Mouse (Mus musculus) forelimb bud, embryonic 11.5 days (tissue): ENCODE measurements around the gene Lrrc4.

Source experiments
- DNase-seq: peaks from one replicate; pipeline ENCODE4 v3.0.0-alpha.2; 2012; ENCODE audit warnings: low read depth, low spot score

Lrrc4 gene

DNA sequence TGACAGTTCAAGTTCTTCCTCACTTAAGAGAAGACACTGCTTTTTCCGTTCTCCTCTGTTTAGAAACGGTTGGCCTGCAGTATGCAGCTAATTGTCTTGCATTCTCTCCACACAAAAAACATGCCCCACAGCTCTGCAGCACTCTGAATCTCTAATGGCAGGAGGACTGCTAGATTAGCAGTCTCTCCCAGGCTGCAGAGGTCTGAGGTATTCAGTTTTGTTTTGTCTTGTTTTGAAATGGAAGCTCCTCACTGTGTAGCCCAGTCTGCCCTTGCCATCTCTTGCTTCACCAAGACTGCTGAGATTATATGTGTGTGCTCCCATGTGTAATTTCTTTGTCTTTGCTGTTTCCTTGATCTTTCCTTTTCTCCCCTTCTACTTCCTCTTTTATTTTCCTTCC, 101.9 kb downstream of the Lrrc4 start:
- DNase-seq: no peak

DNA sequence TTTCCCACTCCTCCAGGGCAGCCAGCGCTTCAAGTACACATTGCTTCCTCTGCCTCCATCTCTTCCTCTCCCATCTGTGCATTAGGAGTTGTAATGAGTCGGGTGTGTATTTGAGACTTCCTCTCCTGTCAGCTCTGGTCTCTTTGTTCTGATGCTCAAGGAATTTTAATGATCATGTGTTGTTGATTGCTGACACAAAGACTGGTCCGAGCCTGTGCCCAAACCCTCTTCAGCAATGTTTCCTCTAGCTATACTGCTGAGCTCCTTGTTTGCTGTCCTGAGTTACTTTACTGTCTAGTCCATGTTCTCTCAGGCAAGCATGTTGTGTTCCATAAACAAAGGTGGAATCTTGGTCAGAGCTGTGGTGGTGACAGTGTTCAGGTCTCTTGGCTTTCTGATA, 102.3 kb downstream of the Lrrc4 start:
- DNase-seq: peak; percentile 12

DNA sequence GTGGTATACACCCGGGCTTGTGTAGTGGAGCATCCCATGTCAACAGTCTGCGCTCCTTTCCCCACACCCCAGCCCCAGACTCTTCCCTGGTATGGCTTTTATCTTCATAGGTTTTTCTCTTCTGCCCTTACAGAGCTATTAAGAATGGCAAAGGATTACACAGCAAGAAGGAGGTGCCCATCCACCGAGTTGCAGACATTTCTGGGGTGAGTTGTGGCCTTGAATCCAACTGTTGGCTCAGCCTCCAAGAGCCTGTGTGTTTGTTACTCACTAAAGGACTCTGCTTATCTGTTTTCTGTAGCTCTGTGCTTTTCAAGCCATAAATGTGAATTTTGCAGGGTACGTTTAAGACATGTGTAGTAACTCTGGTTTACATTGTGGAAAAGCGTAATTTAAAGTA, 106.8 kb downstream of the Lrrc4 start:
- no peak for DNase-seq

DNA sequence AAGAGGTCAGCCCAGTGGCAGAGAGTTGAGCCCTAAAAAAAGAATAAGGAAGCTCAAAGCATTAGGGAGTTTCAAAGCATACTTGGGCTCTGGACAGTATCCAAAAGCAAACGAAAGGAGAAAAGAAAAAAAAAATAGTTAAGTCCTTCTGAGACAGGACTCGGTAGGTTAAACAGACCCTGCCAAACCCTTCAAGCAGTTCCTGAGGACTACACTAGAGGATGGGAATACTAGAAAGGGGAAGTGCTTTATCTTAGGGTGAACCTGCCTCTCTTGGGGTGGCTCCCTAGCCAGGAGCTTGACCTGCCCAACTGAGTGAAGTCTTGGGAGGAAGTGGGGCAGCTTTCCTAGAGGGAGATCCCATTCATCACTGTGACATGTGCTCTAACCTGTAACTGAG, 108.5 kb downstream of the Lrrc4 start:
- DNase-seq: no peak

DNA sequence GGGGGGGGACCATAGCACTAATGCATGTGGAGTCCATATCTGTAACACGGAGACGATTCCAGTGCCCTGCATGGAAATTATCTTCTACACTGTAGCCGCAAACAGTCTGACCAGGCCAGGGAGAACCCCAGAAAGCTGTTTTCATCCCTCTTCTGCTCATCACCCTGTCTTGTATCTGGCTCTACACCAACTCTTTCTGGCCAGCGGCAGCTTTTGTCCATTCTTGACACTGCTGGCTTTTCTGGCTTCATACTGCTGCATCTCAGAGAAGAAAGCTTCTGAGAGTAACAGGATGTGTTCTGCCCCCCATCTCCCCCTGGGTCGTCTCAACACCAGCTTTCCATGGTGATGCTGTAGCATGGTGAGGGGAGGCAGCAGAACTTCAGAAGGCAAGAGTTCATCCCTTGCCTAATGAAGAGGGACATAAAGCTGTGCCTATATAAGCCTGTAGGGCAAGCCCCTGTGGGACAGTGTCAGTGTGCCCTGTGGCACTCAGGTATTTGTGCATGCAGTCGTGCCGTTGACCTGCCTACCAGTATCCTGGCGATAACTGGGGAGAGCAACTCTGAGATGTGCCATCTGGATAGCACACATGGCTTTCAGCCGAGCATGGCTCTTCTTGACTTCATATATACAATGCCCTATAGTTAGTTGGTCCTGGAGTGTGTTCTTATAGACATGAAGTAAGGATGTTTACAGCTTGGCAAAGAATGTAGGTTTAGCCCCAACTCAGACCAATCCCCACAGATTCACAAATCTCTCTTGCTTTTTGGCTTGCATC, 111.0 kb downstream of the Lrrc4 start:
- no peak for DNase-seq

DNA sequence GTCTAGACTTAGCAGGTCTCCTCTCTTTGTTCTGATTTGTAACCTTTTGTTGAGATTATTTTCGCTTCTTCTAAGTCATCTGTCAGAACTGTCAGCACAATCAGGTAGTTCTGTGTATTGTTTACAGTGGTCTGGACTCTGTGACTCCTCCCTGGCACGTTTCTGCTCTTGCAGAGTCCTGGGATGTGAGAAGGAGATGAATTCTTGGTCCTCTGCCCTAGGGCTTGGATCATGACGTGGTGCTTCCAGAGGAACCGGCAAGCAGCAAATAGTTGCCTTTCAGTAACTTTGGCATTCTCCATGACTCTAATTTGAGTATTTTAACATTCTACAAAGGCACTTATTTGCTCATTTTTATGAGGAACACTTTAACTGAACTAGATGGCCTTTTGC, 113.7 kb downstream of the Lrrc4 start:
- no peak for DNase-seq

DNA sequence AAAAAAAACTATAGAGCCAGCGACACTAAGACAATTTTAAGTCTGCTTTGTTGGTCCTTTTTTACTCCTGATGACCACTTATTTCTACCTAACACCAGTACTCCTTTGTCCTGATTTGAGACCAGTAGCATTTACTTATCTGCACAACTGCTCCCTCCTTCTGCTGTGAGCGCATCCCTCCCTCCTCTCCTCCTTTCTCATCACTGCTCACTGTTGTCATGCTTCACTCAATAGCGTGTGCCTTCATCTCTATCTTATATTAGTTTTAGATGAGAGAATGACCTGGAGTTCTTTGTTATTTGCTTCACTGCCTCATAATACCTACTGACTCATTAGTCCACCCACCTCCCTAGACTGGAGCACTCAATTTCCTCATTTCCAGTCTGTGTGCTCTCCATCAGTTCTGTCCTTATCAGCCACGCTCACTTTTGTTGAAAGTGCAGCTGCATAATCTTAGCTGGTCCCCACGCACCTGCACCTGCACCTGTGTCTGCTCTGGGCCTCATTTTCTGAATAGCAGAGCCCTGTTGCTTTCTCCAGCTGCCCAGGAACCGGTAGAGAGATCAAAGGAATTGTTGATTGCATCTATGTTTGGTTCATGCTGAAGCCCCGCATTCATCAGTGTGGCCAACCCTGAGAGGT, 114.2 kb downstream of the Lrrc4 start:
- no peak for DNase-seq

DNA sequence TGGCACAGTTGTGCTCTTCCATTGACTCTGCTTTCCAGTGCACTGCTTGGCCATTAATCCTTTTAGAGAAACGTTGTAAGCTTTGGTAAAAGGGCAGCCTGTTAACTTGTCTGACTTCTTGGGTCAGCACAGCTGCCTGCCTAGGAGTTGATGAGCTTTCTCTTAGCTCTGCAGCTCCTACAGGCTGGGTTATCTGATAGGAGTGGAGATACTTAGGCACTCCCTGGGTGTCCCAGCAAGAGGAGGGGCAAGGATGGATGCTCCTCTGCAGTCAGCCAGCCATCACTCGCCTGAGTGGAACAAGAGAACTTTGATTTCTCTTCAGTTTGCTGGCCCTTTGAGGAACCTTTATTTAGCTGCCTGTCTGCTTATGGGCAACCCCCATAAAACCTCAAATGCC, 121.5 kb downstream of the Lrrc4 start:
- no peak for DNase-seq

DNA sequence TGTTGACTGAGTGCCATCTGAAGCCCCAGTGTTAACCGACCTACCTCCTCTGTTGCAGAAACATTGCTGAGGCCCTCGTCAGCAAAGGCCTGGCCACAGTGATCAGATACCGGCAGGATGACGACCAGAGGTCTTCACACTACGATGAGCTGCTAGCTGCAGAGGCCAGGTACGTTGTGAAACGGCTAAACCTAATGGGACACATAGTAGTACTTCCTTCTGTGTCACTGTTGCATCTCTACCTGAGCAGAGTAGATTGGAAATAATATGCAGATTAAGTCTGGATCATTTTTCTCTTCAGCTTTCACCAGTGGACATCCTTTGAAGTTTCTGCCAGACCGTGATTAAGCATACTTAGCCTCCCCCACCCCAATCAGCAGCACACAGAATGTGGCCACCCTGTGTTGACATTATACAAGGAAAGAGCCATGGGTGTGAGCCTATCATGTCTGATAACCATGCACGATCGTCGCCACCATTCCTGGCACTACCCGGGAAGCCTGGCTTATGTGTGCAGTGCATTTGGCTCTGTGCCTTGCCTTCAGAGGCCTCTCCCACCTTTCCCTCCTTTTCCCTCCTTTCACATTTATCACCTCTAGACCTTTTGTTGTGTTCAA, 124.5 kb downstream of the Lrrc4 start:
- DNase-seq: no peak

DNA sequence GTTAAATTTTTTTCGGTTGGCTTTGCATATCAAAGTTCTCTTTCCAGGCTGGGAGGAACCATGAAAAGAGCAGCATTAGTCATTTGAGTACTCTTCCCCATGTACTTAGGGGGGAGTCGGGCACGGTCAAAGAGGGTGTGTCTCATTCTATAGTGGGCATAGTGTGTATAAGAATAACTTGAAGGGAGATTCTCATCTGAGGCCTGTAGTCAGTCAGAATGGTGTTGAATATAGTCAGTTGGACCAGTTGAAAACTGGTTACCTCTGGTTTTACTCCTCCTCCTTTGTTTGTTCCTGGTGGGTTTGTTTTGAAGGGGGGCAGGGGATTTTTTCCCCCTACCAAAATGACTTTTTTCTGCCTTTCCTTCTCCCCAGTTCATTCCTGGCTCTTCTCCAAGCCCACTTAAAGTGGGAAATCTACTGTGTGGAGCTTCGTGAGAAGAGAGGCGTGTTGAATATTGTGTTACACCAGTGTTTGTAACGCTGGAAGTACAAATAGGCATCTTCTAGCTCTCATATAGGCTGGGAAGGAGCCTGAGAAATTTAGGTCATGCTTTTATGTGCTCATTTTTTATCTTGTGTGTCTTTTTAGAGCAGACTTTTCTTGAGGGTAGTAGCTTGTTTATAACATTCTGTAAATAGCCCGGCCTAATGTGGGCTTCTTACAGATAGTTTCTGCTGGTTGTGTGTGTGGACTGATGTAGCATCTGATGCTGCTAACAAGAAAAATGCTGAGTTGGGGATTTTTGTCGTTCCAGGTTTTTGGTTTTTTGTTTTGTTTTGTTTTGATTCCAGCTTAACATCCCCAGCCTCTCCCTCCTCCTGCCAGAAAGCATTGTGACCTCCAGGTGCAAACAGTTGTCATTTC, 125.2 kb downstream of the Lrrc4 start:
- DNase-seq: no peak

DNA sequence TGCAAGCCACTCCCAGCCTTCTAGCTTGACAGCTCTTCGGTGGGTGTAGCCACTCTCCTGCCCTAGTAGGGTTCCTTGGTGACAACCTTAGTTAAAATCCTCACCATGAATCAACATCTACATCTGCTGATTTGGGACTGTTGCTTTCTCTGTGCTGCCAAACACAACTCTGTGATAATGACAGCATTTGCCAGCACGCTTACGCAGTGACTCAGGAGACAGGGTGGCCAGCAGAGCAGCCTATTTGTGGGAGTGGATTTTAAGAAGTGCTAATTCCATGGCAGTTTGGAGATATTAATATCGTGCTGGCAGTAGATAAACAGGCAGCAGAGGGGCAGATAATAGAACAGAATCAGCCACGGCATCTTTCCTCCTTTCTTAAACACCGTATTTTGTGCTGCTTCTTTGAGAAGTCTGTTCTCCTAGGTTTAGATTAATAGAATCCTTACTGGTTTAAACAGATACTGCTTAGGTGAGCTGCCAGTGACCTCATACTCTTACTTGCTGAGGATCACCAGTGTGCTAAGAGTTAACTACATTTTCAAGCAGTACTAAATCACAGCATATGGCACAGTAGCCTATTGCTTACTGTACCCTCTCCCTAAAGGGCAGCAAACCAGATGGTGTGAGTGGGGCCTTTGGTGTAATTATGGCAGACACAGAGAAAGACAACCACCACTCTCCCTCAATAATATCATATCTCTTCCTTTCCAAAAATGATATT, 126.0 kb downstream of the Lrrc4 start:
- no peak for DNase-seq

DNA sequence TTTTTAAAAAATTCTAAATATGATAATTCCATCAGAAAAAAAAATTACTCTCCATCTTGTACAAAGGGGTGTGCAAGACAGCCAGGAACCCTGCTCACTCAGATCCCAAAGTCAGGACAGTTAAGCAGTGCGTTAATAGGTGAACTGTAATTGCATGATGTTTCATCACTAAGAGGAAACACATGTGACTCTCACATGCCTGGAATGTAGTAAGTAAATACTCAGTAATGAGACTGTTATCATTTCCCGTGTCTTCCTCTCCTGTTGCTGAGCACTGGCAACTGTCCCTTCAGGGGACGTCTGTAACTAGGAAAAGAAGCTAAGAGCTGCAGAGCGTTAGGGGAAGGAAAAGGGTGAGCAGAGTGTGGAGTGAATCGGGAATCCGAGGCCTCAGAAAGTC, 126.9 kb downstream of the Lrrc4 start:
- no peak for DNase-seq

DNA sequence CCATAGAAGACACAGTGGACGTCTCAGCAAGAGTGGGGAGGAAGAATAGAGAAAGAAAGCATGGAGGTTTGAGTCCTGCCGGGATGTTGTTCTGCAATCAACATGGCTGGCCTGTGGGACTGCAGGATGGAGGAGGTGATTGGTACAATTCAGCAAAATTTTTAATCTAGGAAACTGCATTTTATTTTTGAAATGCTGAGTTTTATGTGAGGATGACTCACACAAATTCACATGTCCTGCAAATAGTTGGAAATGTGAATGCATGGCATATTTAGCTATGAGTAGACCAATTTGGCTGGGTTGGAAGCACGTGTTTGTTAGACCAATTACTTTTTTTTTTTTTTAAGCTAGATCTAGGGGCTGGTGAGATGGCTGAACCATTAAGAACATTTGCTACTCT, 134.3 kb downstream of the Lrrc4 start:
- no peak for DNase-seq

DNA sequence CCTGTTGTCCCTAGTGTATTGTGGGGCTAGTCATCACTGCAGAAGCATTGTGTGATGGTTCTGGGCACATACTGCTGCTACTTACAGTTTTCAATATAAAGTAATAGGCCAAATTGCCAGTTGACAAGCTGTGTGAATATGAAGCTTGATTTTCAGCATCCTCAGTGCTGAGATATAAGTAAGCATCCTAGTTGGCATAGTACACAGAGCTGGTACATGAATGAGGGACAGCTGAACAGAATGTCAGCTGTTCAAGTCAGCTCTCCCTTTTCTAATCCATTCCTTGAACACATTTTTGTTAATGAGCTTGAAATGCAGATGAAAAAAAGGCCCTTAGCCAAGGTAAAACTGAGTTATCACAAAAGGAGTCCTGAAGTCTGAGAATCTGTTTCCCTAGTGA, 138.9 kb downstream of the Lrrc4 start:
- DNase-seq: no peak

DNA sequence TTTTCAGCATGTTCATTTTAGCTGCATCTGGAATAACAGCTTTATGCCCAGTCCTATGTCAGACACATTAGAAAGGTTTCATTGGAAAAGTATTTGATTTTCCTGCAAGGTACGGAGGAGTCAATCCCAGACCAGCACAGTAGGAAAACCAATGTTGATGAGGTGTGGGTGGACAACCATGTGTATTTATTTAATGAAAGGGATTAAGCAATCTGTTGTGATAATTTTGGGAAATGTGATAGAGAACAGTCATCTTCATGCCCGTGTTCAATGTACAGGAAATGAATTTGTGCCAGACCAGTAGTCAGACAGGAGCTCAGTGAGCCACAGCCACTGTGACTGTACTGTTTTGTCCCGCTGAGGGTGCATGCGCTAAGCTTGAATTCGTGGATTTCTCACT, 143.8 kb downstream of the Lrrc4 start:
- DNase-seq: no peak

DNA sequence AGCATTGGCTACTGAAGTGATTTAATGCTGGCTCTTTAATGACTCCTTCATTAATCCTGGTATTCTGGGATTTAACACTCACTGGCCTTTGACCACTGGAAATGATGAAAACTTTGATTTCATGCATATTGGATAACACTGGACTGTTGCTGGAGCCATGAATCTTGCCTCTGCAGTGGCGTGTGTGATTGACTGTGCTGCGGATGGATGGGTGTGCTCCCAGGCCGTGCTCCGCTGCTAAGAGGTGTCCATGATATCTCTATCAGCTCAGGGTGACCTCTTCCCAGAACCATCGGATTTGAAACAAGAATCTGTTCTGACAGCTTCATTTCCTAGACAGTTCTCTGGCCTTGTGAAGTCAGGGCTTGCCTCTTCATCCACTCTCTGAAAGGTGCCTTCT, 145.8 kb downstream of the Lrrc4 start:
- DNase-seq: no peak

DNA sequence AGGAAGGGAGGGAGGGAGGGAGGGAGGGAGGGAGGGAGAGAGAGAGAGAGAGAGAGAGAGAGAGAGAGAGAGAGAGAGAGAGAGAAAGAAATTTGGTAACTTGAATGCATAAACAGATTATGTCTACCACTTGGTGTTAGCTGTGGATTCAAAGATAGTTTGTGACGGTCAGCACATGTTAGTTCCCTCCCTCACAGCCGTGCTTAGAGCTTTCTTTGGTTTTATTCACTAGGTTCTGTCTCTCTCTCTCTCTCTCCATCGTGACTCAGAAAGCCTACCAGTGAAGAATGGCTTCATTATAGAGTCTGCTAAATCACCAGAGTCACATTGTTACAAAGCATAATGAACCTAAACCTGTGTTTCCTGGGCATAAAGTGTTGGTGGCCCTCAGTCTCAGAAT, 146.5 kb downstream of the Lrrc4 start:
- DNase-seq: no peak

DNA sequence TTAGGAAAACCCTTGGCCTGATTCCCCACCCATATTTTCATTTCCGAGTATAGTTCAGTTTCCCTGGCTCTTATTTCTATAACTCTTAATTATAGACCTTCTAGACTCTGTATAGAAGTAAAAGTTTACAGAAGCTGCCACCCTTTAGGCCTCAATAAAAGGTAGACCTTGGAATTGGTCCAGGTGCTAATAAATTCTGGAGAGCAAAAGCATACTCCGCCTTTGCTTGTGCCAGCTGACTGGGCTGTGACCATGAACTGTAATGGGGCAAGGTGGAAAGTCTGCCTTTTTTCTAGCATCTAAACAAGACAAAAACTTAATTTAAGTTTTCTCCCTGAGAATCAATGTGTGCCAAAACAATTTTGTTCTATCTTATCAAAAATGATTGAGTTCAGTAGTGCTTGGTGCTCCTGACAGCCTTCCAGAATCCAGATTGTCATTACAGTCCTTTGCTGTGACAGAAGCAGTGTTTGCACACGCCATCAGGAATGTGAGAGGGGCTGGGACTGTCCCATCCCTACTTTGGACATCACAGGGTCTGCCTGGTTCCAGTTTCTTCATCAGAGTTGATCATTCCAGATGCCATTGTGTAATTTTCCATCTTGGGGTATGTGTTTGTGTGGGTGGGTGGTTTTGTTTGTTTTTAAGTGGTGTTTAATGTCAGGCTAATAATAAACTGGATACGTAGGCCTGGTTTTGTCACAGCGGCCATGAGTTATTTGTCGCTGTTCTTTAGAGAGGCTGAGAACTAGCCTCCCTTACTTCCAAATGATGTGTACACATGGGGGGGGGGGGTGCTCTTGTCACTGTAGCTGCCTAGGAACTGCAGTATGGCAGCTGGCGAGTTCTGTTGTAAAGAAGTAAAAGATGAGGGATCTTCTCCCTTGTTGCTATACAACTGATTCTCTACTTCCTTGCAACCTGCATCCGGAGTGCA, 149.8 kb downstream of the Lrrc4 start:
- no peak for DNase-seq

DNA sequence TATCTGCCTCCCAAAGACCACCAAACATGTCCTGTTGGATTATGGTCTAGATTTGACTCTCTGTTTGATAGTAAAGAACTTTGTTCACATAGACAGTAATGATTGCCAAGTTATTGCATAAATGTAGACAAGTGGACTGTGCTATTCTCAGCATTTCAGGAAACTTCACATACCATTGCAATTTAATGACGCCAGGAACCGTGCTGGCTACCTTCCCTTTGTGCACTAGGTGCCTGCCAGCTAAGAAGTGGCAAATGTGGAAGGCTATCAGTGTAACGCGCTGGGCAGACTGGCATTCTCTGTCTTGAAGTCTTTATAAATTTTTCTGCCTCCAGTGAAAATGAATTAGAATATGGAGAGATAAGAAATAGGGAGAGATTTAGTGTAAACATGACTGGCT, 151.0 kb downstream of the Lrrc4 start:
- DNase-seq: no peak

DNA sequence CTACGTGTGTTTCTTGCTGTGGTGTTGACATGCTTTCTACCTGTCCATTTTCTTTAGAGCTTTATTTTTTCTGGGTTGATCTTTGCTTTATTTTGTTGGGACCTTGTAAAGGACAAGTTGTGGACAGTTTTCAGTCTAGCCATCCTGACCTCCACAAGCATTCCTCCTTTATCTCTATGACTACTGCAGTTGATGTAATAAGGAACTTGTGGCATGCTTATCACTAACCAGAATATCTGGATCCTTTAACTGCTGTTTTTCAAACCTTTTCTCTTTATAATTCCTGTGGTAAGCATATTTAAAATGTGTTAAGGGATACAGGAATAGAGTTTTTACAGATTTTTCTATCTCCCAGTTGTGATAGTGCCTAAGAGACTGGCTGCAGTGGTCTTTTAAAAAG, 152.7 kb downstream of the Lrrc4 start:
- DNase-seq: no peak
